Mouse (Mus musculus) brain, embryonic 14.5 days (tissue): ENCODE measurements at regions not wholly inside any gene's neighbourhood (a gene's known extent, or its start where the extent isn't known, plus 50 kb on each side); places are given as distances from the start of the nearest gene placed in this dataset.

Source experiments
- CTCF ChIP-seq: fragments of 200-500 bp; IDR thresholded peaks from 2 replicates; pipeline ENCODE4 v1.5.1; 2012; ENCODE audit warnings: inconsistent platforms, mild to moderate bottlenecking, moderate library complexity, borderline replicate concordance; ENCODE audit not compliant: insufficient read depth, insufficient read length; ENCODE audit errors: extremely low read depth
- POLR2A ChIP-seq: fragments of 200-500 bp; IDR thresholded peaks from 2 replicates; pipeline ENCODE4 v1.6.1; 2012; ENCODE audit warnings: mild to moderate bottlenecking, inconsistent platforms, borderline replicate concordance; ENCODE audit not compliant: poor library complexity, insufficient read depth, insufficient read length, severe bottlenecking; ENCODE audit errors: extremely low read depth

DNA sequence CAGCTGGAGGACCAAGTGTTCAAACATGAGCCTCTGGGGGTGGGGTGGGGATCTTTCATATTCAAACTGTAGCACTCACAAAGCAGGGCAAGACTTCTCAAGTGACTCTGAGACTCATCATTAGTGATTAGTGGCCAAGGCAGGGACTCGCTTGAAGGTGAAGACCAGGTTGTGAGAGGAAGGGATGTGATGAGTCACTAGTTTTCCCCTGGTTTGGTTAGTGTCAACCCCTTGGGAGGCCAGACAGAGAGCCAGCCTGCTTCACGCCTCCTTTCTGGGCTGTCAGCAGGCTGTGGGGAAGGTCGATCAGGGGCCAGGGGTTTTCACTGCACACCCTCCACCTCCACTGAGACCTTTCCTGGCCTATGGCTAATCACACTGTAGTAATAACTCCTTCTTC lies 65.2 kb downstream of the Slc30a10 start:
- no peak for TF ChIP-seq POLR2A
- no peak for TF ChIP-seq CTCF
